Mouse (Mus musculus) spleen, adult 2 months (tissue): ENCODE results near the gene Pknox2. TPM values are rescaled to one million over a fixed set of nuclear protein-coding genes. Genes with fewer than 3 reads are reported as not detected.

Experiments
- DNase-seq, 2 experiments: peaks; one replicate each; pipeline versions ENCODE4 v3.0.0 to v3.0.0-alpha.2; 2012 to 2021; ENCODE audit warnings: low spot score in 2 of 2, low read depth in 1 of 2
- H3K27ac ChIP-seq: fragments of 200-500 bp; 2 replicates; pipeline ENCODE4 v1.5.1; 2012; ENCODE audit warnings: low read length, inconsistent platforms; ENCODE audit not compliant: insufficient read depth
- H3K27me3 ChIP-seq: fragments of 200-500 bp; 2 replicates; pipeline ENCODE4 v1.6.1; 2012; ENCODE audit warnings: mild to moderate bottlenecking, moderate library complexity, low read length, inconsistent platforms; ENCODE audit not compliant: control insufficient read depth, insufficient read depth
- H3K36me3 ChIP-seq: fragments of 200-500 bp; 2 replicates; pipeline ENCODE4 v1.6.1; 2012; ENCODE audit warnings: mild to moderate bottlenecking, low read length, inconsistent platforms; ENCODE audit not compliant: control insufficient read depth, insufficient read depth
- H3K4me1 ChIP-seq: fragments of 200-500 bp; 2 replicates; pipeline ENCODE4 v1.6.1; 2011; ENCODE audit warnings: inconsistent platforms; ENCODE audit not compliant: control insufficient read depth, insufficient read depth, insufficient read length
- H3K4me3 ChIP-seq: fragments of 200-500 bp; 2 replicates; pipeline ENCODE4 v1.5.1; 2011; ENCODE audit warnings: mild to moderate bottlenecking, inconsistent platforms; ENCODE audit not compliant: insufficient read depth, insufficient read length; ENCODE audit errors: extremely low read depth
- CTCF ChIP-seq: fragments of 200-500 bp; IDR thresholded peaks from 2 replicates; pipeline ENCODE4 v1.5.1; 2011; ENCODE audit warnings: mild to moderate bottlenecking, inconsistent platforms; ENCODE audit not compliant: insufficient read depth, insufficient read length, insufficient replicate concordance; ENCODE audit errors: extremely low read depth
- POLR2A ChIP-seq: fragments of 200-500 bp; IDR thresholded peaks from 2 replicates; pipeline ENCODE4 v1.6.1; 2011; ENCODE audit warnings: low read depth, low read length, inconsistent platforms
- WGBS: fragments of 180-500 bp; shearing (Covaris S2); methylation state at CpG from one replicate; pipeline ENCODE4 v1.1.7; 2018; 5-methylcytosine and 5-hydroxymethylcytosine counted together
- polyA plus RNA-seq: library from polyadenylated mRNA; depleted of rRNA; stranded (reverse); fragments of >200 nt; gene quantifications from 2 replicates; pipeline ENCODE4 v1.2.3, GENCODE M21; 2012

Gene Pknox2
- polyA plus RNA-seq, 1 experiment, result 2.9 TPM

DNA sequence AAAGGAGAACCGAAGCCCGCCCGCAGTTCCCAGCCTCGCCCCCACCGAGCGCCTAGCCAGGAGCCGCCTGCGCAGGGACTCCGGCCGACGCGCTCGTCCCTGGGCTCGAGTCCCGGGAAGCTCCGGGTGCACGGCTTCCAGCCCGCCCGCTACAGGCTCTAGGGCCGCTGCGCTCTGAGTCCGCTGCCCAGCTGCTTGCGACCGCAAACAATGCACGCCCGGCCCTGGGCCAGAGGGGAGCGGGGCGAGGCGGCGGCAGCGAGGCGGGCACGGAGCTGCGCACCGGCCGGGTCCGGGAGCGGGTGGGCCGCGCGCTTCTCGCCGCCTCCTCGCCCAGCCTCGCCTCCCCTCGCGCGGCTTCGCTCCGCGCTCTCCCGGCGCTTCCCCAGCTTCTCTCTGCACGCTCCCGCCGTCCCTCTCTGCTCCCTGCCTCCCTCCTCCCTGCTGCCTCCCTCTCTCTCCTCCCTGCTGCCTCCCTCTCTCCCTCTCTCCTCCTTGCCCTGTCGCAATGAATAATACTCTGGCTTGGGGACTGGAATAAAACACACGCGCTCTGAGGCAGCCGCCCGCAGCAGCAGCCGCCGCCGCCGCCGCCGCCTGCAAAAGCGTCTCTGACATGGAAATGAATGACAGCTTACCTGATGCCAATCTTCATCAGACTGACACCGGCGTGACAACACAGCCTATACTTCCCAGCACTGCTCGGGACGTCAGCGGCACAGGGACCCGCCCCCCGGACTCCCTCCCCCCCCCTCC, 426 bp downstream of the Pknox2 start:
- DNase-seq, result no peak
- Histone ChIP-seq H3K36me3 (no peaks in the 10 kb centered on the region), H3K27me3 (peaks cover 22% of the 10 kb centered on the region), H3K4me3 (peak overlapping the region; percentile 31; the same call in 1 of the 2 replicates), H3K4me1 (peaks cover 12% of the 10 kb centered on the region), H3K27ac (peak overlapping the region; percentile 59)
- 2% methylated on average over 63 of the region's 75 CpGs for WGBS
- no peak for TF ChIP-seq POLR2A
- no peak for TF ChIP-seq CTCF

DNA sequence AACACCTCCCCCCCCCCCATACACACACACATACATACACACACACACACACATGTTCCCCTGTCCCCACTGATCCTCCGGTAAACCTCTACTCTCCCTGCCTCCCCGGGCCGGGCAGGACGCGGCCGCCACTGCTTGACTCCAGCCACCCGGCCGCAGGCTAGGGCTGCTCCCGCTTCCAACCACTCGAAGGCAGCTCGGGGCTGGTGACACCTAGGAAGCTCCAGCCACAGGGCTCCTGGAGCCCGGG, 929 bp downstream of the Pknox2 start:
- no peaks in the 10 kb centered on the region for H3K36me3 ChIP-seq
- TF ChIP-seq POLR2A, result no peak
- no peak for TF ChIP-seq CTCF
- peaks cover 22% of the 10 kb centered on the region for H3K27me3 ChIP-seq
- 4% methylated on average over 12 of the region's 12 CpGs for WGBS
- DNase-seq, result no peak
- H3K27ac ChIP-seq, result peak overlapping the region; percentile 59
- peak overlapping the region; percentile 31; the same call in 1 of the 2 replicates for H3K4me3 ChIP-seq
- peaks cover 12% of the 10 kb centered on the region for H3K4me1 ChIP-seq

DNA sequence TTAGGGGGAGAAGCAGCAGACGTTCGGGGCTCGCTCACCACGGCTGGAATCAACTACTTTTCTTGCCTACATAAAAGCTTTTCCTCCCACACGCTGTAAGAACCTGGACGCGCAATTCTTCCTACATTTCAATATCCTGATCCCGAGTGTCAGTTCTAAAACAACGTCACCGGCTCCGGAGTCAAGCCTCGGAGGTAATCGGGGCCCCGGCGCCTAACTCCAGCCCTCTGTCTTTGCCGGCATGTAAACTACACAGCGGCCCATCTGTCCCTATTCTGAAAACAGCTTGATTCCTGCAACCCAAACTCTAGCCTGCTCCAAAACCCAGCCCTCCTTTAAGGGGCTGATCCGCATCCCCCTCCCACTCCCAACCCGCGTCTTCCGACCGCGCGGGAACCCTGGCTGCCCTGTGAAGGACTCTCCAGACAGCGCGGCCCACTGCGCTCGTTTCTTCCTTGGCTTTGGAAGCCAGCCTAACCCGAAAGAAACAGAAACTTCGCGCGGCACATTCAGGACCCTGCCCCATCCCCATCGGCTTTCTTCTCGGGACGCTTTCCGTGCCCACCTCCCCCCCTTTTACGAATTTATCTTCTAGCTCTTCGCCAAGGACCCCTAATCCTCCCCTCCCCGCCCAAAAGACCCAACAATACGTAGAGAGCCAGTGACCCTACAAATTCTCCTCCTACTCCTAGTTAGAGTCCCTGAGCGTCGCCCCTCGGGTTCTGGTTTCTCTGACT, 1.4 kb downstream of the Pknox2 start:
- WGBS, result 2% methylated on average over 43 of the region's 43 CpGs
- H3K27ac ChIP-seq, result peak overlapping the region; percentile 59
- peaks cover 22% of the 10 kb centered on the region for H3K27me3 ChIP-seq
- TF ChIP-seq CTCF, result no peak
- TF ChIP-seq POLR2A, result no peak
- no peak for DNase-seq
- H3K36me3 ChIP-seq, result no peaks in the 10 kb centered on the region
- H3K4me1 ChIP-seq, result peaks cover 12% of the 10 kb centered on the region
- peak overlapping the region; percentile 31; the same call in 1 of the 2 replicates for H3K4me3 ChIP-seq

DNA sequence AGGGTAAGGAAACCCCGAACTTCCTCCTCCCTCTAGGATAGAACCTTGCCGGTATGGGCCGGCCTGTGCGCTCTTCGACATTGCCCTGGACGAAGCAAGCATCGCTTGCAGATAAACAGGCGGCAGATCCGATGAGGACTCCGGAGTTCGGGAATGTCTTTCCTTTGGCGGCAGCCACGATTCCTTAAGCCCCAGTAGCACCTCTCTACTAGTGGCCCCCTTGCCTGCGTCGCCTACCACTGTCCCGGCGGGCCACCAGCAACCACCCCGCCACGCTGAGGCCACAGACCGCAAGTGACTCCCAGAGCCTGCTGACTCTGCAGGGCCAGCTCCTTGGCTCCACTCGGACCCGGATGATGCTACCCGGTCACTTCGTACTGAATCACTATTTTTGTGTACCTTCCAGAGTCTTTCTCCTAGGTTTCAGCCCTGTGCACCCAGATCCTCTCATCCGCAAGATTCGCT, 2.0 kb downstream of the Pknox2 start:
- 4% methylated on average over 26 of the region's 26 CpGs for WGBS
- H3K4me3 ChIP-seq, result peak overlapping the region; percentile 31; the same call in 1 of the 2 replicates
- peaks cover 12% of the 10 kb centered on the region for H3K4me1 ChIP-seq
- no peak for DNase-seq
- H3K36me3 ChIP-seq, result no peaks in the 10 kb centered on the region
- no peak for TF ChIP-seq CTCF
- no peak for TF ChIP-seq POLR2A
- peak overlapping the region; percentile 33; the same call in 1 of the 2 replicates for H3K27ac ChIP-seq
- H3K27me3 ChIP-seq, result peaks cover 22% of the 10 kb centered on the region

DNA sequence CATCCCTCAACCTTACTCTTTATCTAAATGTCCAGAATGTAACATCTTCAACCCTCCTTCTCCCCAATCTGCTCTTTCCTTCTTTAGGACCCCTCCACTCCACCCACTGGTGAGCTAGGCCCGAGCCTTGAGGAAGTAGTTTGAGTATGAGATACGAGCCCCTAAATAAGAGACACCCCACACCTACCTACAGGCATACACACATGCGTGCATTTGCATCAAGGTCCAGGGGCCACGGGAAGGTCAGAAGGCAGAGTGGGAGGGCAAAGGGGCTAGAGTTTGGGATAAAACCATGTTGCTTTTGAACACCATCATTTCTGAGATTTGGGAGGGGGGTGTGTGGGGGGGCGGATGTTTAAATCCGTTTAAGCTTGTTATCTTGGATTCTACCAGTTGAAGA, 2.5 kb downstream of the Pknox2 start:
- H3K27me3 ChIP-seq, result peaks cover 22% of the 10 kb centered on the region
- H3K4me1 ChIP-seq, result peaks cover 12% of the 10 kb centered on the region
- H3K36me3 ChIP-seq, result no peaks in the 10 kb centered on the region
- DNase-seq, result no peak
- TF ChIP-seq CTCF, result no peak
- TF ChIP-seq POLR2A, result no peak
- H3K4me3 ChIP-seq, result no peak overlapping the region
- WGBS, result 32% methylated on average over 6 of the region's 6 CpGs
- no peak overlapping the region for H3K27ac ChIP-seq

DNA sequence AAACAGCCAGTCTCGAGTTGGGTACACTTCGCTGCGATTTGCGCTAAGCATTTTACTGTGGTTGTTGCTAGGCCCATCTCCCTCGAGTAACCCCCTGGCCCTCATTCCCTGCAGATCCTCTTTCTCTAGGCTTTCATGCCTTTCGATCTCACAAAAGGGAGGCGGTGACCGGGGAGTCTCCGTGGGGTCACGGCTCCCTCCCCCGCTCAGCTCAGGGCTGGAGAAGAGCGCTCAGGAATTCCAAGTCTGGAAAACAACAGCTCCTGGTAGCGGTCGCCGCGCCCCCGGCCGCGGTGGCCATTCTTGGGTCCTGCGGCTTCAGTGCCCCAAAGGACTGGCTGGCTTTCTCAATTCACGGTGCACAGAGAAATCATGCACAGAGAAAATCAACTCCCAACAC, 3.0 kb downstream of the Pknox2 start:
- Histone ChIP-seq H3K4me1 (peaks cover 12% of the 10 kb centered on the region), H3K27me3 (peaks cover 22% of the 10 kb centered on the region), H3K4me3 (no peak overlapping the region), H3K27ac (no peak overlapping the region), H3K36me3 (no peaks in the 10 kb centered on the region)
- TF ChIP-seq CTCF (no peak), POLR2A (no peak)
- DNase-seq, result no peak
- 28% methylated on average over 21 of the region's 21 CpGs for WGBS
